Mouse (Mus musculus): ENCODE measurements at regions not wholly inside any gene's neighbourhood (a gene's known extent, or its start where the extent isn't known, plus 50 kb on each side); places are given as distances from the start of the nearest gene placed in this dataset.
"Not testable (repeated sequence)": the region's sequence is repeated elsewhere in the genome, so short reads cannot be mapped to it uniquely, and the experiment has no call there.

GRCm38 (mm10) chr13:65375273-65375672 lies 96.7 kb downstream of the Zfp369 start:
- ATAC-seq (ENCODE audit: extremely low read depth, insufficient number of reproducible peaks, low FRiP score, poor library complexity, severe bottlenecking), result 0 out of 2 replicates have a peak, but pooled peaks have one; percentile 33

DNA sequence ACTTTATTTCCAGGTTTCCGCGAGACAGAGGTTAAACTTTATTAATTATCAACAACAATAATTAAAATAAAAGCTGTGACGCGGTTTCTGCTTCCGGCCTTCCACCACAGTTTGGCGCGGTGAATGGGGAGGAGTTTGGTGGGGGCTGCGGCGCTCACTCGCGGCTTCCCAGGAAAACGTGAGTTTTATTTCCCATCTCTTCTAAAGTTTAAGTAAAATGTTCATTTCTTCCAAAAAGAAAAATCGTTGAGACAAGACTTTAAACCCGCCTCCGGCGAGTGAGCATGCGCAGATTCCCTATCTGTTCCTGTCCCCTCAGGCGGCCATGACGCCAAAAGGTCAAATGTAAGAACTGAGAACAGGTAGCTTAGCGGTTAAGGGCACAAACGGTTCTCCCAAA lies 100.8 kb downstream of the Zfp369 start:
- ATAC-seq (ENCODE audit: extremely low read depth, insufficient number of reproducible peaks, low FRiP score, poor library complexity, severe bottlenecking), result not testable (repeated sequence)

DNA sequence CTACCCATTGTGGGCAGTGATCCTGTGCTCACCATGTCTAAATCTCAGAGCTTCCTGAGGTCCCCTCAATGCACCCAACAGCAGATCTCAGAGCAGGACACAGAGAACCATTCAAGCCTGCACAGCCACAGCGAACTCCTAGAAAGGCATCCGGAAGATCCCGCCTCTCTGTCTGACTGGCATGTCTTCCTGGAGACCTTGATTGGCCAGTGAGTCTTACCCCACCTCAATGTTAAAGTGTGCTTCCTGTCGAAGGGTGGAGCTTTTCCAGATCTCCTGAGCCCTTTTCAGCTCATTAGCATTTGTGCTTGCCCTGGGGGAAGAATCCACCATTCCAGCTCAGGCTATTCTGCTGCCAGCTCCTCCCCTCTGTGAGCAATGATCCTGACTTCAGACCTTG lies 97.5 kb upstream of the Gm10139 start:
- ATAC-seq (ENCODE audit: extremely low read depth, insufficient number of reproducible peaks, low FRiP score, poor library complexity, severe bottlenecking), result not testable (repeated sequence)

DNA sequence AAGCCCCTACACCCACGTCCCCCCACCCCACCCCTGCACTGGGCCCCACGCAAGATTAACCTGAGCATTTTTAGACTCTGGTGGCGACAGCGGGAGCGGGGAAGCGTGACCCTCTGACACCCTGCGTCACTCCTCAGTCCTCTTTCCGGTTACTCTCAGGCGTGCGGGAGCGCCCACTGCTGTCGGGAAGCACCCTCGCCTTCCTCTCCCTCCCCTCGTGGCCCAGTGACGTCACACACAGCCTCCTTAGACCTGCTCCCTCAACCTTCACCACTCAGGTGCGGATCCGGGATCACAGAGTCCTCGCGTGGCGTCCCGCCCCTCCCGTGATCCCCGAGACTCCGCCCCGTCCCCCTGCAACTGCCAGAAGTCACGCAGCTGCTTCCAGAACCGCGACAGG lies 92.3 kb upstream of the Gm10139 start:
- not testable (repeated sequence) for ATAC-seq (ENCODE audit: extremely low read depth, insufficient number of reproducible peaks, low FRiP score, poor library complexity, severe bottlenecking)

Data from neutrophil, adult 5-6 weeks (primary cell).